Mouse (Mus musculus) erythroblast, embryonic 14.5 days (primary cell): ENCODE data around the gene Oxct2b.
"Not testable (repeated sequence)": the region's sequence is repeated elsewhere in the genome, so short reads cannot be mapped to it uniquely, and the experiment has no call there.

Experiments used
- GATA1 ChIP-seq: IDR thresholded peaks from 2 replicates; pipeline ENCODE4 v1.6.1; 2012; ENCODE audit warnings: low read length, inconsistent platforms, mixed read lengths
- TAL1 ChIP-seq: IDR thresholded peaks from 3 replicates; pipeline ENCODE4 v1.6.1; 2012; ENCODE audit warnings: low read length, inconsistent platforms, mixed read lengths

GRCm38 (mm10) chr4:123105929-123106328 is 10.1 kb upstream of the Oxct2b start:
- not testable (repeated sequence) for TF ChIP-seq GATA1, TAL1
